Mouse (Mus musculus) testis, adult 2 months (tissue): Measurements from ENCODE around the gene Cnfn.

Experiments
- CTCF ChIP-seq: fragments of 200-500 bp; IDR thresholded peaks from 2 replicates; pipeline ENCODE4 v1.5.1; 2012; ENCODE audit warnings: low read depth, mild to moderate bottlenecking, inconsistent platforms, low read length, moderate library complexity; ENCODE audit not compliant: control insufficient read depth, insufficient read depth, insufficient replicate concordance
- POLR2A ChIP-seq: fragments of 200-500 bp; IDR thresholded peaks from 2 replicates; pipeline ENCODE4 v1.6.1; 2012; ENCODE audit warnings: low read depth, mild to moderate bottlenecking, inconsistent platforms, low read length, moderate library complexity; ENCODE audit not compliant: control insufficient read depth

DNA sequence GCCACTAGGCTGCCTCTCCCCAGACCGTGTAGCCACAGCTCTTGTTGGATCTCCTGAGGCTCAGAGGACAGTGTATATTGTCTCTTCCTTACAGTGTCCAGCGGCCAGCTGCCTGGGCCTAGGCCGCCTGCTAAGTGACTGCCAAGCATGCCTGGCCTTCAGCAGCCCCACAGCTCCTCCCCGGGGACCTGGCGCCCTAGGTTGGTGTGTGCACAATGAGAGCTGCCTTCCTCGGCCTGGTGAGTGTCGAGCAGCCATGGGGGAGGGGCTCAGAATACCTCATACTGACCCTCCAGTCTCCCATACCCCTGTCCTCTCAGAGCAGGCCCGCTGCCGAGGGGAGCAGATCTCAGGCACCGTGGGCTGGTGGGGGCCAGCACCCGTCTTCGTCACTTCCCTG lies 35.1 kb downstream of the Cnfn start:
- no peak for TF ChIP-seq CTCF
- no peak for TF ChIP-seq POLR2A
